Mouse (Mus musculus): ENCODE measurements around the gene Syncrip. TPM values are rescaled to one million over a fixed set of nuclear protein-coding genes. Genes with fewer than 3 reads are reported as not detected.

Syncrip gene
- total RNA-seq, 2 experiments from 2014 or later = 62.7 to 64.7 TPM

DNA sequence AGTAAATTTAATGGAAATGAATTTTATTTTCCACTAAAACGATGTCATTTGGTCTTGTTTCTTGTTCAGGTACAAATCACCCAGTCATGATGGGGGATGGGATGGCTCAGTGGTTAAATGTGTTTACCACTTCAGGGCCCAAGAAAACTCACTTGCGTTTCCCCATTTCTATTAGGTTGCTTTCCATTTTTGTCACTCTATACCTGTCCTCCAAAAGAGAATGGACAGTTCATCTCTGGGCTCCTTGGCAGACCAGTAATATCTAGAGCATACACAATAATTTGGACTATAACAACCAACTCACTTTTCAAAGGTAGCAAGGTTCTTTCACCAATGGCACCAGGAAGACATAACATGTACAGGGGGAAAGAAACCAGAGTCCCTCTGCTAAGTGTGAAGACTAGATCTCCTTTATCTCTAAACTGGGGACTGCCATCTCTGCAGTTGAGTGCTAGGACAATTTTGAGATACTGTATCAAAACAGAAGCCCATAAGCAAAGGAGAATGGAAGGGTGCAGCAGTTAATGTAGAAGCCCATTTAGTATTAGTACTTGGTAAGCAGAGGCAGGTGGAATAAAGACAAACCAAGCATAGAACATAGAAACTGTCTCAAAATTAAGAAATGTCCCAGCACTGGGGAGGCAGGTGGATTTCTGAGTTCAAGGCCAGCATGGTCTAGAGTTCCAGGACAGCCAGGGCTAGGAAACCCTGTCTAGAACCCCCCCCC lies 37.9 kb upstream of the Syncrip start:
- TF ChIP-seq CTCF (conservative IDR thresholded peaks at IDR 0.05) = no peak
- H3K27ac ChIP-seq = no peak overlapping the region
- DNase-seq (ENCODE audit: low spot score in 2 of 2) = no peak
- no peak overlapping the region; the same call in 1 of the 2 replicates for H3K4me3 ChIP-seq

GRCm38 (mm10) chr9:88519390-88520121 lies 37.2 kb upstream of the Syncrip start:
- DNase-seq (ENCODE audit: low spot score in 2 of 2) = no peak
- TF ChIP-seq CTCF (conservative IDR thresholded peaks at IDR 0.05) = no peak
- Histone ChIP-seq H3K27ac (peak overlapping the region; percentile 5; the same call in 1 of the 2 replicates), H3K4me3 (no peak overlapping the region)

GRCm38 (mm10) chr9:88516361-88516995 lies 34.1 kb upstream of the Syncrip start:
- Histone ChIP-seq H3K27ac (no peak overlapping the region), H3K4me3 (no peak overlapping the region)
- TF ChIP-seq CTCF (conservative IDR thresholded peaks at IDR 0.05) = no peak
- no peak for DNase-seq (ENCODE audit: low spot score in 2 of 2)

GRCm38 (mm10) chr9:88515546-88515945 lies 33.2 kb upstream of the Syncrip start:
- DNase-seq (ENCODE audit: low spot score in 2 of 2) = no peak
- Histone ChIP-seq H3K4me3 (no peak overlapping the region), H3K27ac (no peak overlapping the region)
- TF ChIP-seq CTCF (conservative IDR thresholded peaks at IDR 0.05) = no peak

DNA sequence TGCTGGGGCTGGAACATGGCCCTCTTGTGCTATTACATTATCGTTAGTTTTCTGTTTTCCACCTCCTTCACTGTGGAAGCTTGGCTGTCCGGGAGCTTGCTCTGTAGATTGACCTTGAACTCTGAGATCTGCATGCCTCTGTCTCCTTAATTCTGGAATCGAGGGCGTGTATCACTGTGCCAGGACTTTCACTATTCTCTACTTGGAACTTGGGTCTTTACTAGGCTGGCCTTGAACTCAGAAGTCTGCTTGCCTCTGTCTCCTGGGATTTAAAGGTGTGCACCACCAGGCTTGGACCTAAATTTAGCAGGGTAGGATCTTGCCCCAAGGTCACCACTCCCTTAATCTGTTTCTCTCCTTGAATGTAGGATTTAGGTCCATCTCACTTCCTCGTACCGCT lies 19.5 kb upstream of the Syncrip start:
- TF ChIP-seq CTCF (conservative IDR thresholded peaks at IDR 0.05) = no peak
- DNase-seq (ENCODE audit: low spot score in 2 of 2) = no peak
- Histone ChIP-seq H3K4me3 (no peak overlapping the region), H3K27ac (no peak overlapping the region)

GRCm38 (mm10) chr9:88500112-88500511 lies 17.7 kb upstream of the Syncrip start:
- no peak overlapping the region for H3K27ac ChIP-seq
- no peak for TF ChIP-seq CTCF (conservative IDR thresholded peaks at IDR 0.05)
- DNase-seq (ENCODE audit: low spot score in 2 of 2) = no peak

DNA sequence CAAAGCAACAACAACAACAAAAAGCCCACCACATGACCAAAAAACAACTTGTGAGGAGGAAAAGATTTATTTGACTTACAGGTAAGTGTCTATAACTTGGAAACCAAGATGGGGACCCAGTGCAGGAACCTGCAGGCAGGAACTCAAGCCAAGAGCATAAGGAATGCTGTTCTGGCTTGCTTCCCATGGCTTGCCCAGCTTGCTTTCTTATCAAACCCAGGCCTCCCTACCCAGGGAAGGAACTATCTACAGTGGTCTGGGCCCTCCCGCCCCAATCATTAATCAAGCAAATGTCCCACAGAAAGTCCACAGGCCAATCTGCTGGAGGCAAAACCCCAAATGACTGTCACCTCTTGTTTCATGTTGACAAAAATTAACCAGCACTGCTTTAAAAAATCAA lies 10.1 kb upstream of the Syncrip start:
- no peak overlapping the region for H3K4me3 ChIP-seq
- no peak for DNase-seq (ENCODE audit: low spot score in 2 of 2)
- H3K27ac ChIP-seq = no peak overlapping the region
- no peak for TF ChIP-seq CTCF (conservative IDR thresholded peaks at IDR 0.05)

More at GRCm38 (mm10) chr9:88500112-88500511, 17.7 kb upstream of the Syncrip start:
- no peak overlapping the region for H3K4me3 ChIP-seq

GRCm38 (mm10) chr9:88484531-88484930 lies 2.2 kb upstream of the Syncrip start:
- Histone ChIP-seq H3K4me3 (no peak overlapping the region), H3K27ac (no peak overlapping the region)
- no peak for DNase-seq (ENCODE audit: low spot score in 2 of 2)
- TF ChIP-seq CTCF (conservative IDR thresholded peaks at IDR 0.05) = no peak

DNA sequence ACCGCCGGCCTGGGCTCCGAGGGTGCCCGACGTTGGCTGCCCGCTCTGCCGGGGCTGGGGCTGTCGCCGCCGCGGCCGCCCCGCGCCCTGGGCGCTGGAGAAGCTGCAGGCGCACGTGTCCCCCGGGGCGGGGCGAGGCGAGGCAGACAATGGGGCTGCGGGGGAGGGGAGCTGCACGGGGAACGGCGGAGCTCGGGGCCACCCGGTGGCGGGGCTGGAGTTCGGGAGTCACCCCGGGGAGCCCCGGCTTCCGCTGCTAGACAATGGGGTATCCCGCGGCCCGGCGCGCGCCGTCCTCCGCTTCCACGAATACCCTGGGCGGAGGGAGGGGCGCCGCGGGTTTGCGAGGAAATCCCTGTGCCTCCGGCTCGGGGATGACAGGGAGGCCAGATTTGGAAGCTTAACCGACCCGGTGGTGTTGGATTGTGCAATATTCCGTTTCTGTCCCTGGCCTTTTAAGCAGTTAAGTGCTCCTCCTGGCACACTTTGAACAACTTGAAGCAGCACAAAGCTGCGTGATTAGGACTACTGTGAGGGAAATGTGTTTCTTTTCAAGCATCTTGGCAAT lies 539 bp upstream of the Syncrip start:
- peak overlapping the region; percentile 97 for H3K27ac ChIP-seq
- peak; percentile 30 for TF ChIP-seq CTCF (conservative IDR thresholded peaks at IDR 0.05)
- DNase-seq (ENCODE audit: low spot score in 2 of 2) = peak; percentile 77 to 82
- H3K4me3 ChIP-seq = peak overlapping the region; percentile 79

DNA sequence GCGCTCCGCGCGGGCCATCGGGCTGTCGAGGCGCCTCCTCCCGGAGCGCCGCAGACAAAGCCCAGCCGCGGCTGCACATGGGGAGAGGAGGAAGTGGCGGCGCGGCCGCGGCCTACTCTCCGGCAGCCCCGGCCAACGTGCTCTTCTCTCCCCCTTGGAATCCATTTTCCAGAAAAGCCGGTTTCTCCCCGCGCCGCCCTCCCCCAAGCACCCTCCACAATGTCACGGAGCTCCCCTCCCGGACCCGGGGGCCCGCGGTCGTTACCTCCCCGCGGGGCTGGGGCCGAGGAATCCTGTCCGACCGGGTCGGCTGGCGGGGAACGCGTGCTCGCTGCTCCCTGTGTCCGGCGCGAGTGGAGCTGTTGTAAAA lies 598 bp downstream of the Syncrip start:
- peak in 1 of 2 experiments; percentile 14 for DNase-seq (ENCODE audit: low spot score in 2 of 2)
- peak overlapping the region; percentile 79 for H3K4me3 ChIP-seq

GRCm38 (mm10) chr9:88481061-88481790 lies 1.1 kb downstream of the Syncrip start:
- TF ChIP-seq CTCF (conservative IDR thresholded peaks at IDR 0.05) = no peak
- DNase-seq (ENCODE audit: low spot score in 2 of 2) = peak; percentile 26
- Histone ChIP-seq H3K4me3 (peak overlapping the region; percentile 79), H3K27ac (peak overlapping the region; percentile 97)

More for the DNA sequence above, 598 bp downstream of the Syncrip start:
- TF ChIP-seq CTCF (conservative IDR thresholded peaks at IDR 0.05) = no peak
- H3K27ac ChIP-seq = peak overlapping the region; percentile 97

GRCm38 (mm10) chr9:88480120-88480519 lies 2.3 kb downstream of the Syncrip start:
- DNase-seq (ENCODE audit: low spot score in 2 of 2) = no peak
- peak overlapping the region; percentile 79 for H3K4me3 ChIP-seq
- no peak overlapping the region for H3K27ac ChIP-seq
- no peak for TF ChIP-seq CTCF (conservative IDR thresholded peaks at IDR 0.05)
